Mouse (Mus musculus): ENCODE data around the gene Gm266. TPM values are rescaled to one million over a fixed set of nuclear protein-coding genes. Genes with fewer than 3 reads are reported as not detected.
"Not testable (repeated sequence)": the region's sequence is repeated elsewhere in the genome, so short reads cannot be mapped to it uniquely, and the experiment has no call there.

The Gm266 gene
- total and polyA plus RNA-seq, 2 experiments from 2014 or later, result 1.3 to 4.0 TPM

GRCm38 (mm10) chr12:111512572-111513063, 27.0 kb upstream of the Gm266 start:
- ATAC-seq (ENCODE audit: insufficient read depth, low read depth) (no peak), DNase-seq (ENCODE audit: low spot score) (no peak)
- no peak overlapping the region for H3K9ac ChIP-seq (replicated peaks; ENCODE audit: low read depth, low read length)
- no peak overlapping the region for H3K4me3 ChIP-seq (ENCODE audit: low read depth, low read length)
- H3K9me3 ChIP-seq (replicated peaks; ENCODE audit: control insufficient read depth, low read length), result no peaks in the 10 kb centered on the region; the same call in 1 of the 2 replicates
- peaks cover 11% of the 10 kb centered on the region; the same call in 1 of the 2 replicates for H3K4me1 ChIP-seq (ENCODE audit: control insufficient read depth, insufficient read depth)
- 88% methylated on average over 12 of the region's 12 CpGs for WGBS
- H3K27ac ChIP-seq (ENCODE audit: low read depth), result no peak overlapping the region
- H3K4me2 ChIP-seq (ENCODE audit: low read depth, low read length), result no peak overlapping the region
- TF ChIP-seq CTCF (IDR thresholded peaks at IDR 0.05; ENCODE audit: low read depth), result no peak
- no peak for TF ChIP-seq EP300 (IDR thresholded peaks at IDR 0.05; ENCODE audit: low read depth)
- H3K36me3 ChIP-seq (replicated peaks; ENCODE audit: control insufficient read depth, insufficient read depth, low read length), result no peaks in the 10 kb centered on the region
- no peaks in the 10 kb centered on the region for H3K27me3 ChIP-seq (ENCODE audit: control insufficient read depth, insufficient read depth, low read length)

- H3K4me3 ChIP-seq (ENCODE audit: low read depth, low read length); H3K9ac ChIP-seq (replicated peaks; ENCODE audit: low read depth, low read length); H3K27me3 ChIP-seq (ENCODE audit: control insufficient read depth, insufficient read depth, low read length); H3K9me3 ChIP-seq (replicated peaks; ENCODE audit: control insufficient read depth, low read length); H3K36me3 ChIP-seq (replicated peaks; ENCODE audit: control insufficient read depth, insufficient read depth, low read length); H3K4me2 ChIP-seq (ENCODE audit: low read depth, low read length); H3K4me1 ChIP-seq (ENCODE audit: control insufficient read depth, insufficient read depth); H3K27ac ChIP-seq (ENCODE audit: low read depth); DNase-seq (ENCODE audit: low spot score); ATAC-seq (ENCODE audit: insufficient read depth, low read depth): not testable (repeated sequence)
- 79% methylated on average over 3 of the region's 3 CpGs for WGBS
These were observed 22.8 kb upstream of the Gm266 start for GRCm38 (mm10) chr12:111508438-111508837.

- TF ChIP-seq CTCF (IDR thresholded peaks at IDR 0.05; ENCODE audit: low read depth), result no peak
- no peak for TF ChIP-seq EP300 (IDR thresholded peaks at IDR 0.05; ENCODE audit: low read depth)
- no peaks in the 10 kb centered on the region for H3K27me3 ChIP-seq (ENCODE audit: control insufficient read depth, insufficient read depth, low read length)
- no peak overlapping the region for H3K4me3 ChIP-seq (ENCODE audit: low read depth, low read length)
- H3K27ac ChIP-seq (ENCODE audit: low read depth), result no peak overlapping the region
- DNase-seq (ENCODE audit: low spot score), result no peak
- no peaks in the 10 kb centered on the region for H3K36me3 ChIP-seq (replicated peaks; ENCODE audit: control insufficient read depth, insufficient read depth, low read length)
- H3K4me1 ChIP-seq (ENCODE audit: control insufficient read depth, insufficient read depth), result no peaks in the 10 kb centered on the region
- no peak for ATAC-seq (ENCODE audit: insufficient read depth, low read depth)
- no peaks in the 10 kb centered on the region for H3K9me3 ChIP-seq (replicated peaks; ENCODE audit: control insufficient read depth, low read length)
- WGBS, result 84% methylated on average over 10 of the region's 10 CpGs
- H3K9ac ChIP-seq (replicated peaks; ENCODE audit: low read depth, low read length), result no peak overlapping the region
- H3K4me2 ChIP-seq (ENCODE audit: low read depth, low read length), result no peak overlapping the region
These were observed 22.3 kb upstream of the Gm266 start for GRCm38 (mm10) chr12:111507962-111508361.

DNA sequence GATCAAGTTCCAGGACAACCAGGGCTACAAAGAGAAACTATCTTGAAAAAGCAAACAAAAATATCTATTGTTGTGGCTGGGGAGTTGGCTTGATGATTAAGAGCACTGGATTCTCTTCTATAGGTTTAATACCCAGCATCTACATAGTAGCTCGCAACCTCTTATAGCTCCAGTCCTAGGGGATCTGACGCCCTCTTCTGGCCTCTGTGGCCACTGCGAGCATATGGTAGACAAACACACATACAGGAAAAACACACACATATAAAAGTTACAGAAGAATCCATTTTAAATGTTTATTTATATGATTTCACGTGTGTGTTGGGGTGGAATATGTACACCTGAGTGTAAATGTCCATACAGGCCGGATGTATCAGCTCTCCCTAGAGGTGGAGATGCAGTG, 21.4 kb upstream of the Gm266 start:
- H3K27me3 ChIP-seq (ENCODE audit: control insufficient read depth, insufficient read depth, low read length), result no peaks in the 10 kb centered on the region
- no peak overlapping the region for H3K4me3 ChIP-seq (ENCODE audit: low read depth, low read length)
- 56% methylated on average over 5 of the region's 5 CpGs for WGBS
- no peaks in the 10 kb centered on the region for H3K36me3 ChIP-seq (replicated peaks; ENCODE audit: control insufficient read depth, insufficient read depth, low read length)
- no peaks in the 10 kb centered on the region for H3K9me3 ChIP-seq (replicated peaks; ENCODE audit: control insufficient read depth, low read length)
- H3K4me2 ChIP-seq (ENCODE audit: low read depth, low read length), result no peak overlapping the region
- no peak for ATAC-seq (ENCODE audit: insufficient read depth, low read depth)
- no peak for DNase-seq (ENCODE audit: low spot score)
- TF ChIP-seq CTCF (IDR thresholded peaks at IDR 0.05; ENCODE audit: low read depth) (no peak), EP300 (IDR thresholded peaks at IDR 0.05; ENCODE audit: low read depth) (no peak)
- H3K4me1 ChIP-seq (ENCODE audit: control insufficient read depth, insufficient read depth), result no peaks in the 10 kb centered on the region
- no peak overlapping the region for H3K27ac ChIP-seq (ENCODE audit: low read depth)
- no peak overlapping the region for H3K9ac ChIP-seq (replicated peaks; ENCODE audit: low read depth, low read length)

- no peaks in the 10 kb centered on the region for H3K4me1 ChIP-seq (ENCODE audit: control insufficient read depth, insufficient read depth)
- no peaks in the 10 kb centered on the region for H3K27me3 ChIP-seq (ENCODE audit: control insufficient read depth, insufficient read depth, low read length)
- DNase-seq (ENCODE audit: low spot score) (peak; percentile 86), ATAC-seq (ENCODE audit: insufficient read depth, low read depth) (peak; percentile 83)
- H3K9me3 ChIP-seq (replicated peaks; ENCODE audit: control insufficient read depth, low read length), result no peaks in the 10 kb centered on the region
- no peak overlapping the region for H3K4me3 ChIP-seq (ENCODE audit: low read depth, low read length)
- 2% methylated on average over 12 of the region's 12 CpGs for WGBS
- TF ChIP-seq EP300 (IDR thresholded peaks at IDR 0.05; ENCODE audit: low read depth), result no peak
- TF ChIP-seq CTCF (IDR thresholded peaks at IDR 0.05; ENCODE audit: low read depth), result peak; percentile 93
- no peak overlapping the region for H3K27ac ChIP-seq (ENCODE audit: low read depth)
- H3K4me2 ChIP-seq (ENCODE audit: low read depth, low read length), result no peak overlapping the region
- H3K36me3 ChIP-seq (replicated peaks; ENCODE audit: control insufficient read depth, insufficient read depth, low read length), result no peaks in the 10 kb centered on the region
- H3K9ac ChIP-seq (replicated peaks; ENCODE audit: low read depth, low read length), result no peak overlapping the region
These were observed 19.3 kb upstream of the Gm266 start for GRCm38 (mm10) chr12:111504904-111505303.

GRCm38 (mm10) chr12:111503571-111503970, 17.9 kb upstream of the Gm266 start:
- no peaks in the 10 kb centered on the region for H3K36me3 ChIP-seq (replicated peaks; ENCODE audit: control insufficient read depth, insufficient read depth, low read length)
- no peak for ATAC-seq (ENCODE audit: insufficient read depth, low read depth)
- no peaks in the 10 kb centered on the region for H3K4me1 ChIP-seq (ENCODE audit: control insufficient read depth, insufficient read depth)
- WGBS, result 47% methylated on average over 5 of the region's 5 CpGs
- no peak overlapping the region for H3K4me3 ChIP-seq (ENCODE audit: low read depth, low read length)
- no peak for DNase-seq (ENCODE audit: low spot score)
- no peak overlapping the region for H3K9ac ChIP-seq (replicated peaks; ENCODE audit: low read depth, low read length)
- no peaks in the 10 kb centered on the region for H3K27me3 ChIP-seq (ENCODE audit: control insufficient read depth, insufficient read depth, low read length)
- no peak for TF ChIP-seq CTCF (IDR thresholded peaks at IDR 0.05; ENCODE audit: low read depth)
- TF ChIP-seq EP300 (IDR thresholded peaks at IDR 0.05; ENCODE audit: low read depth), result no peak
- H3K4me2 ChIP-seq (ENCODE audit: low read depth, low read length), result no peak overlapping the region
- no peaks in the 10 kb centered on the region for H3K9me3 ChIP-seq (replicated peaks; ENCODE audit: control insufficient read depth, low read length)
- H3K27ac ChIP-seq (ENCODE audit: low read depth), result no peak overlapping the region

All from heart, postnatal 0 days (tissue).